Mouse (Mus musculus) olfactory bulb, adult 2 months (tissue): Measurements from ENCODE around the gene Gm10142.

Source experiments
- CTCF ChIP-seq: fragments of 200-500 bp; IDR thresholded peaks from 2 replicates; pipeline ENCODE4 v1.5.1; 2012; ENCODE audit warnings: low read depth, mild to moderate bottlenecking, low read length, moderate library complexity; ENCODE audit not compliant: insufficient read depth
- POLR2A ChIP-seq: fragments of 200-500 bp; IDR thresholded peaks from 2 replicates; pipeline ENCODE4 v1.6.1; 2012; ENCODE audit warnings: mild to moderate bottlenecking, low read depth, low read length, moderate library complexity; ENCODE audit not compliant: insufficient read depth

DNA sequence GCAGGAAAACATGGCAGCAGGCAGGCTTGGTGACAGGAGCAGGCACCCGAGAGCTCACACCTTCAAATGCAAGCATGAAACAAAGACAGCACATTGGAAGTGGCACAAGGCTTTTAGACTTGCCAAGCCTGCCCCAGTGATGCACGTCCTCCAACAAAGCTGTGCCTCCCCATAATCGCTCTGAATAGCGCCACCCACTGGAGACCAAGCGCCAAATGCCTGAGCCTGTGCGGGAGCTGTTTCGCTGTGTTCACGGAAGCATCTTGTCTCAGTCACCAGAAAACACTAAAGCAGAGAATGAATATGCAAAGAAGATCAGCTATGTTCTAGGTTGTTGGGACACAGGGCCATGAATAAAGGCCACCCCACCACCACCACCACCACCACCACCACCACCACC, 9.2 kb downstream of the Gm10142 start:
- no peak for TF ChIP-seq CTCF
- no peak for TF ChIP-seq POLR2A
